Mouse (Mus musculus) left cerebral cortex, postnatal 36 days (tissue): ENCODE data around the gene Slc35f6. TPM values are rescaled to one million over a fixed set of nuclear protein-coding genes. Genes with fewer than 3 reads are reported as not detected.
A peak's percentile ranks its signal among the peaks of the same experiment; 100 is the strongest.

Experiments
- DNase-seq, 2 experiments: peaks; one replicate each; pipeline ENCODE4 v3.0.0; 2021 to 2022; ENCODE audit warnings: low spot score in 2 of 2, mixed read lengths in 1 of 2
- intact Hi-C: fragments of 180-260 bp; cut with DNase I; formaldehyde crosslinking; loops from one replicate; pipeline ENCODE4 v1.15.1; 2025
- total RNA-seq, 2 experiments: library from RNA; stranded (reverse); gene quantifications; 2 replicates each; pipeline ENCODE4 v1.2.3; 2021

Gene Slc35f6
- total RNA-seq: 10 to 100 TPM; 38.5 to 38.7 TPM

GRCm38 (mm10) chr5:30647815-30648560 lies at the start of gene Slc35f6:
Gene Slc35f6 (plus strand): TSS chr5:30647933.
- peak; percentile 91 to 92 for DNase-seq
- intact Hi-C loops: no loop called here

GRCm38 (mm10) chr5:30601397-30601796 lies 46.3 kb upstream of the Slc35f6 start:
- intact Hi-C loops: no loop called here
- no peak for DNase-seq

DNA sequence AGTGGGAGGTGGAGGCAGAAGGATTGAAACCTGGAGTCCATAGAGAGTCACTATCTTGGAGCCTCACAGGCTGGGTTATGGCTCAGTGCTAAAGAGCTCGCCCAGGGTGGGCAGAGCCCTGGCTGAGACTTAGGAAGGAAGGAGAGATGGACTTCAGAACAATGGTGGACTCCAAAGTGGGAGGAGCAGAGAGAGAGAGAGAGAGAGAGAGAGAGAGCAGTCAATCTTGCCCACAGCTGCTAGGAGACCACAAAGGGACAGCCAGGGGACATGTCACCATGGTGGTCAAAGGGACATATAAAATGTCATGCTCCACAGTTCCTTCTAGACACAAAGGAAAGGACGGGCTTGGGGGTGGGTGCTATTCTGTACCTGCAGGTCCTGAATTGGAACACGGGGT lies 44.5 kb upstream of the Slc35f6 start:
- intact Hi-C loops: no loop called here

DNA sequence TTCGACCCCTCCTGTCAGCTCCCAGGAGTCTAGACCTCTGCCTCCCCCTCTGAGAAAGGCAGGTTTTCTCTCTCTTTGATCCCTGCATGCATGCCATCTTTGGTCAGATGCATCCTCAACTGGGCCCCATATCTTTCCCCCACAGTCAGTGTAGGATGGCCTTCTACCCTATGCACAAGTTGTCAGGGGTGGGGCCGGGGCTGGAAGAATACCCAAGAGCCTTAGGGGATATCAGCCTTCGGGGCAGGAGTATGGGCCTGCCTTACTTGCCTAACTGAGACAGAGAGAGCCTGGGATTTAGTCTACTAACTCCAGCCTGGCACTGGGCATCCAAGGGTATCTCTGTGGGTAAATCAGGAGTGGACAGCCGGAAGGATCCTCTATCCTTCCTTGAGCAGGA lies 43.8 kb upstream of the Slc35f6 start:
- intact Hi-C loops: no loop called here
- no peak for DNase-seq

More for the DNA sequence above, 44.5 kb upstream of the Slc35f6 start:
- no peak for DNase-seq

- intact Hi-C loops: no loop called here
- no peak for DNase-seq
Observed at GRCm38 (mm10) chr5:30604769-30605188, 43.0 kb upstream of the Slc35f6 start.

GRCm38 (mm10) chr5:30605649-30606048 lies 42.1 kb upstream of the Slc35f6 start:
- intact Hi-C loops: no loop called here
- no peak for DNase-seq

- DNase-seq: peak; percentile 81 to 87
- intact Hi-C loops: no loop called here
Observed at GRCm38 (mm10) chr5:30606424-30607073, 41.2 kb upstream of the Slc35f6 start.

- intact Hi-C loops: no loop called here
- DNase-seq: no peak
Observed at GRCm38 (mm10) chr5:30609094-30609493, 38.6 kb upstream of the Slc35f6 start.

DNA sequence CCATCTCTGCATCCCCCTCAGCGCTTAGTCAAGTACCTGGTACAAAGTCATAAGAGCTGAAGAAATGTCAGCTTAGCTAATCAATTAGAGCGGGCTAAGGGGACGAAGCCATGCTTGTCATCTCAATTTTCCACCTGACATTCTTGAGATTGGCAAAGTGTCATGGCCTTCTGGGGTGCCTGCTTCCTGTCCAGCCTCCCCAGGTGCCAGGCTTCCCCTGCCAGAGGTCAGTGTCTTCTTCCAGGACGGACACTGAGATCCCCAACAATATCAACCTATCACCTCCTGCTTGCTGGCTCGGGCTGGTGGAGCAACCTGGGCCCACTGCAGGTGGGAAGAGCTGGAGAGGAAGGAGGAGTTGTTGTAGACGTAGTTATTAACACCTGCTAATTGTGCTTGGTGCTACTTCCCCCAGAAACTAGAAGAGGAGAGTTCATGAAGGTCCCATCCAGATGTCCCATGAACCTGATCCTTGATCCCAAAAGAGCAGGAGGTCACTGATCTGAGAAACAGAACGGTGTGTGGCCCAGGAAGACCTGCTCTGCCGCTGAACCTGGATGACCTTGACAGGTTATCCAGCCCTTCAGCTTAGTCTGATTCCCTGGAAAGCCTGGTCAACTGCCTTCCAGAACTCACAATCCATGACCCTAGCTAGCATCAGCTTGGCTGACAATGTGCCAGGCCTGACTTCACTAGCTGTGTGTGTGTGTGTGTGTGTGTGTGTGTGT lies 37.7 kb upstream of the Slc35f6 start:
- intact Hi-C loops: no loop called here

GRCm38 (mm10) chr5:30611091-30611490 lies 36.6 kb upstream of the Slc35f6 start:
- intact Hi-C loops: no loop called here
- no peak for DNase-seq

More for the DNA sequence above, 37.7 kb upstream of the Slc35f6 start:
- DNase-seq: no peak

- intact Hi-C loops: no loop called here
- no peak for DNase-seq
Observed at GRCm38 (mm10) chr5:30611689-30612088, 36.0 kb upstream of the Slc35f6 start.

DNA sequence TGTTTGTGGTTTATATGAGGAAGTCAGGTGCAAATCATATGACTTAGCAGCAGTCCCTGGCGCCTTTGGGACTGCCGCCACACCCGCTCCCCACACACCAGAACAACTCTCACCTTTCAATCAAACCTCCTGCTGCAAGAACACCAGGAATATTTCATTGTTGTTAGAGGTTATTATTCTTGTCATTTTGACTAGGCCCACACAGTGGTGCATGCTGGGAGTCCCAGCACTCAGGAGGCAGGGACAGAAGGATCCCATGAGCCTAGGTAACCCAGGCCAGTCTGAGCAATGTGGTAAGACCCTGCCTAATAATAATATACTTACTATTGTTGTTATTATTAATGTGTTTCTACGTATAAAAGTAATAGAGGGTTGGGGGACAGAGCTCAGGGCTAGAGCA lies 35.2 kb upstream of the Slc35f6 start:
- no peak for DNase-seq
- intact Hi-C loops: no loop called here

DNA sequence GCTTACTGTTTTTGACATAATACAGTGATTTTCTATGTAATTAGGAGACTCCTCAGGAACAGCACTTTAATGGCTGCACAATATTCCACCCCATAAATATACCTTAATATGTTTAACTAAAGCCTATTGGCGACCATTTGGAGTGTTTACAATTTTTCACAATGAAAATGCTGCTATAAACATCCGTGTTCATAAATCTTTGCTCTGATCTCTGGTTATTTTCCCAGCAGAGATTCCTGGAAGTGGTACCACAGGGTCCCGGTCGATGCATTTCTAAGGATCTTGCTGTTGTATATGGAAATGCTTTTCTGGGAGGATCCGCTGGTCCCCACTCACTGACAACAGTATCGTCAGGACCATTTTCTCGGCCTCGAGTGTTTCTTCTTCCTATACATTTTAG lies 34.5 kb upstream of the Slc35f6 start:
- intact Hi-C loops: no loop called here
- no peak for DNase-seq

DNA sequence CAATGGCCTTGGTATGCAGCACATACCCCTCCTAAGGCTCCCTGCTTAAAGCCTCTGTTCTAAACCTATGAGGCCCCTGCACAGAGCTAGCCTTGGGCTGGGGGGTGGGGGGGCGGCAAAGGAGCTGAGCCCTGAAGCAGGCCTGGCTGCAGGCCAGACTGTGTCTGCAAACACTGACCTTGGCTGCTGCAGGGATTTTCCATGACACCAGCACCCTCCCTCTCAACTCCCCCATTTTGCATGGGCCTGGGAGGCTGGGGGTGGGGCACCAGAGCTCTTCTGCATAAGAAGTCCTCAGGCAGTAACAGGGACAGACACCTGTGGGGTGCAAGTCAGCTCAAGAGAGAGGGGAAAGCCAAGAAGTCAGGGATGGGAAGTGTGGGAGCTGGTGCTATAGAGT lies 33.5 kb upstream of the Slc35f6 start:
- intact Hi-C loops: no loop called here
- no peak for DNase-seq

DNA sequence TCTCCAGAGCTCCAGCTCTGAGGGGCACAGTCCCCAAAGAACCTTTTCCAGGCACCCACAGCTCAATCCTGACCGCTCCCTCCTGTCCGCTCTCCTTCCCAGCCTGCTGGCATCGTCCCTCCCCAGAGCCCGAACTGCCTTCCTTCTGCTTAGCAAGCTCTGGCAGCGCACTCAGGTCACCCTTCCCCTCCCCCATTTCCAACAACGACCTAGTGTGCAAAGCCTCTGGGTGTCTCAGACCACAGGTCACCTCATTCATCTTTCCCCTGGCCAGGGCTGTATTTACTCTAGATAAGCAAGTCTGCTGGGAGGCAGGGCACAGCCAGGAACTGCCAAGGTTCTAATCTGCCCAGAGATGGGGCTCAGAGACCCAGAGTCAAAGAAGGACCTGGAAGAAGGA lies 32.3 kb upstream of the Slc35f6 start:
- DNase-seq: no peak
- intact Hi-C loops: no loop called here

DNA sequence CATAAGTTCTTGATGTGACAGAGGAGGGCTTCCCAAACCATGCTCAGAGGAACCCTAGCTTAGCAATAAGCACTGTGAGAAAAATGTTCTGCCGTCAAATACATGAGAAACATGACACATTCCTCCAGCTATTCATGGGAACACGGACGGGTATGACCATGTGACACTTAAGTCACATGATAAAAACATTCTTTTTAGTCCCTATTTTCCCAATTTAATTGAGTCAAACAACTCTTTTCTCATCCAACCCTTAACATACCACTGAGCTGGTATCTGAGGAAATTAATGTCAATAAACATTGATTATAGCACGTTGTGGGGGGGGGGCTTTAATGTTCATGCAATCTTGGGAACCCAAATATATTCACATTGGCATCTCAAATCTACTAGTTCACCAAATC lies 31.9 kb upstream of the Slc35f6 start:
- intact Hi-C loops: no loop called here
- no peak for DNase-seq

DNA sequence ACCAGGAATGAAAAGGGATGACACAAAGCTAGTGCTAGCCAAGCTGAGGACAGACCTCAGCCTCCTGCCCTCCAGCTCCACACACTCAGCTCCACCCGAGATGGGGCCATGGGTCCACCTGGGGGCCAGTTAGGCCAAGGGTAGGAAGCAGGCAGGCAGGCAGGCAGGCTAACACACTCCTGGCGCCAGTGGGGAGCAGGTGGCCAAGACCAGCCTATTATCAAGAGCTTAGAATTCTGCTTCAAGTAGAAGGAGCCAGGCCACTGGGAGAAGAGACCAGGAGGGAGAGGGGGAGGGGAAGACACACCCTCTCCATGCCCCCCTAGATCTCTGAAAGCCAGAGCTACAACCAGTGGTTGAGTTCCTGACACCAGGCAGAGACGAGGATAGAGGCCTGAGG lies 31.1 kb upstream of the Slc35f6 start:
- intact Hi-C loops: no loop called here
- no peak for DNase-seq

- no peak for DNase-seq
- intact Hi-C loops: no loop called here
Observed at GRCm38 (mm10) chr5:30617357-30617756, 30.4 kb upstream of the Slc35f6 start.

DNA sequence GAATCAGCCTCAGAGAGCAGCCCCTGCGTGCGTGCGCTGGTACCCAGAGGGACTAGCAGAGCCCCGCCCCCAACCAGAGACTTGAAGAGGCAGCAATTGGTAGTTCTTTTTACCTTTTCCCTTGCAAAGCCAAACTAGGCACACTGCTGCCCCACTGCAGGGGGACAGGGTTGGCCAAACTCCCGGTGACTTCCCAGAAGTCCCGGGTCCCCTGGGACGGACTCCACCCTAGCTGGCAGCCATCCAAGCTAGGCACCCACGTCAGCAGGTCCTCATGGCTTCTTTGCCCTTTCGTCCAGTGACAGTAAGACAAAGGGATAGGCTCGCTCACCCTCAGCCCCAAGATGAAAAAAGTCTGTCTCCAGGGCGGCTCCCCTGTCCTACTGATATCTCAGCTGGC lies 29.9 kb upstream of the Slc35f6 start:
- intact Hi-C loops: no loop called here
- DNase-seq: no peak

DNA sequence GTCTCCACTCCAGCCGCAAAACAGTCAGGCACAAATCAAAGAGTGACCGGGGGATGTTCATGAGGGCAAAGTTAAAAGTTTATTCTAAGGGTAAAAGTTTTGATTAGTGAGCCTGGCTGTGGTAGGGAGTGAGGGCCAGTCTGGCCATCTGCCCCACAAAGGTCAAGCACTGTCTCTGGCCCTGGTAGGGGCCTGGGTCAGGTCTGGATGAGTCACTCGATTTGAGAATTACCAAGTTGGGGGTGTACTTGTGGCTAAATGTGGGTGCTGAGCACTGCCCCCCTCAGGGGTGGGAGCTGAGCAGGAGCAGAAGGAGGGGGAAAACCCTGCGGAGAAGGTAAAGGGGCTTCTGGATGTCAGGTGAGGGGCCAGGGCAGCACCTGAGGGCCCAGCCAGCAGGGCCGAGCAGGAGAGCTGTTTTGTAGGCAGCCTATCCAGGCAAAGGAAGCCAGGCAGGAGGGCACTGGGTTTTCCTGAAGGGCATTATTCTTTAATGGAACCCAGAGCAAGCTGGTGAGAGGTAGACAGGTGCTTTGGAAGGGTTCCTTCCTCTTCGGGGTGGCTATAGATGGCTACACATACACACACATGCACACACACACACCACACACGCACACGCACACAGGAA lies 29.2 kb upstream of the Slc35f6 start:
- DNase-seq: no peak
- intact Hi-C loops: no loop called here
